Mouse (Mus musculus): Measurements from ENCODE around the gene Gbp2. TPM values are rescaled to one million over a fixed set of nuclear protein-coding genes. Genes with fewer than 3 reads are reported as not detected.

Gene Gbp2
- total RNA-seq, 2 experiments from 2014 or later: 3.6 to 4.0 TPM

DNA sequence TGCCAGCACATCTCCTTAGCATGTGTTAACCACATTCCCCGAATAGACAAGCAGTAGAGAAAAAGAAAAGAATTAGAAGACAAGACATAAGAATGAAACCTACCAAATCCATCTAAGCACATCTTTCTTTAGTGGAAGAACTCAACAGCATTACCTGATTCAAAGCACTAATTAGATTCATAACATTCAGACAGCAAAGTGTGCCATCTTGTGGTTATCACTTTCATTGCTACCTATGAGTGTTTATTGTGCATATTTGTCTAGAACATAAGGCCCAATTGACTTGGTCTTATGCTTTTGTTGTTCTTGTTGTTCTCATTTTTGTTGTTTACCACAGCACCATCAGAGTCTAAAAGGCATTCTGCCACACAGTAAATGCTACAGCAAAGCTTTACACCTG is 54.2 kb downstream of the Gbp2 start:
- intact Hi-C loops (cut with DNase I; ENCODE audit: low total_unique reads): no loop called here
- DNase-seq: no peak

Small RNAs within 50 kb of the gene (microRNA-seq; reads per million reads assigned to microRNA genes)
- 0 reads per million in 2 experiments for gene Mir6381

Other genes starting within 250 kb of the Gbp2 start
- gene Pdlim5, start 224.9 kb upstream of the Gbp2 start, total RNA-seq (2021): 100 to 1,000 TPM; 452 to 543 TPM
- gene Gbp5, start 126.6 kb upstream of the Gbp2 start, total RNA-seq (2021): 1 to 10 TPM; 2.2 to 2.3 TPM
- gene Gbp7, start 90.3 kb upstream of the Gbp2 start, total RNA-seq (2021): 1 to 10 TPM; 5.7 to 6.3 TPM
- gene Gbp3, start 60.6 kb upstream of the Gbp2 start, total RNA-seq (2021): 1 to 10 TPM; 5.2 to 7.6 TPM
- gene Gbp2b, start 25.8 kb upstream of the Gbp2 start, total RNA-seq (2021): under 1 TPM in 1 of 2 experiments, not detected in 1; 0.11 TPM
- 1 to 10 TPM; 4.2 to 4.3 TPM for gene Kyat3, start 80.4 kb downstream of the Gbp2 start, total RNA-seq (2021)
- gene Gtf2b, start 144.4 kb downstream of the Gbp2 start, total RNA-seq (2021): 10 to 100 TPM; 13.9 to 14.3 TPM

Measured in gastrocnemius, postnatal 14 days (tissue).